Mouse (Mus musculus) embryo, embryonic 11.5 days (tissue): Measurements from ENCODE around the gene Dct.

ENCODE experiments used
- DNase-seq: peaks from one replicate; pipeline ENCODE4 v3.0.0-alpha.2; 2012; ENCODE audit warnings: low read depth, low spot score

The Dct gene

GRCm38 (mm10) chr14:118042963-118043362, 9.1 kb downstream of the Dct start:
- no peak for DNase-seq

- no peak for DNase-seq
Measured at GRCm38 (mm10) chr14:118042066-118042762, 9.8 kb downstream of the Dct start.

GRCm38 (mm10) chr14:118040550-118041250, 11.3 kb downstream of the Dct start:
- DNase-seq: no peak

DNA sequence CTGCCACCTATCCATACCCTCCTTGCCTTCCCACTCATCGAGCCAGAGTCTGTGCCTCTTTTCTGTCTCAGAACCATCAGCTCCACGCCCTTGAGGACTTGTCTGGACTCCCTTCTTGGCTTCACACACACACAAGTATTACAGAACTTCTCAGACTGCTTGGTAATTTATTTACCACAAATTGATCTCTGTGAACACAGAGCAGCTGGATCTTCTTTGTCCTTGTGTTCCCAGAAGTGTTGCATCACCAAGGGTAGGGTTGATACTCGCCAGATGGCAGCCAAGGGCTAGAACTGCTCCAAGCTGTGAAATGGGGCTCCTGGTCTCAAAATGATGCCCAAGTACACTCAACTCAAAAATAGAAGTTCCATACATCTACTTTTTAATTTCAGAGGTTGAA, 13.0 kb downstream of the Dct start:
- no peak for DNase-seq

- DNase-seq: no peak
Measured at GRCm38 (mm10) chr14:118027564-118027963, 24.5 kb downstream of the Dct start.

DNA sequence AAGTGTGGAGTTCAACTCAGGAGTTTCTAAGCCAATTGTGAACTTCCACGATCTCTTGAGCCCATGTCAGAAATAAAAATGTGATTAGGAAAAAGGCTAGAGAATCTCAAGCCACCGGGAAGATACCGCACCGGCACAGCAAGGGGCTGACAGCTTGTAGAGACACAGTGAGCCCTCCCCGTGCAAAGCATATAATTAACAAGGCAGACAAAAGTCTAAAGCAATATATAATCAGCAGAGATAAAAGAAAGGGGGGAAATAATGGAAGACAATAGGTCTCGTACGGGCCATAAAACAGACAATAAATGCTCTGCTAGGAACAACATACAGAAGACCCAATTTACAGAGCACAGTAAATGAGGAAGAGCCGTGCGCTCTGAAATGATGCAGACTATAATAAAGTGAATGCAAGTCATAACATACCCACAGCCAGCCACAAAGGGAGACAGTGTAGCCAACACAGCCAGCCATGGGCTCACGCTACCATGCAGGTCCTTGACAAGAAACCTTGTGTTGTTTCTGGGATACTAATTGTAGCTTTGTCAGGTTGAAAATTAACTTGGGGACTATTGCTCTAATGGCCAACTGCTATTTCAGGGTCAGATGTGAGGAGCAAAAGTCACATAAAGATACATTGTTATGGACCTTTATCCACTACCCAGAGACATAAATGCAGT, 30.0 kb downstream of the Dct start:
- DNase-seq: no peak

GRCm38 (mm10) chr14:118019314-118019713, 32.7 kb downstream of the Dct start:
- DNase-seq: no peak

DNA sequence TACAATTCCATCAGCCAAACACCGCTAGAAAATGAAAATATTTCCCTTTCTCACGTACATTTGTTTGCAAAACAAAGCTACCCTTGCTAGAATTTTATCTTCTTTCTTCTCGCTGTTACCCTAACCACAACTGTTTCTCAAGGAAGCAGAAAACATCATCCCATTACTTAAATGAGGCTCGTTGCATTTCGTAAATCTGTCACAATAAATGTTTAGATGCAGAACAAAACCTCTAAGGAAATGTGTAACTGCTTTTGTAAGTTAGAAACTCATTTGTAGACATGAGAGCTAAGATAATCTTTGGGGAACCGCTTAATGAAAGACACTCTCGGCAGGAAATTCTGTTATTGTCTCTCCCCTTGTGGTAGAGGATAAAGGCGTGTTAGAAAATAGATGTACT, 38.8 kb downstream of the Dct start:
- no peak for DNase-seq

DNA sequence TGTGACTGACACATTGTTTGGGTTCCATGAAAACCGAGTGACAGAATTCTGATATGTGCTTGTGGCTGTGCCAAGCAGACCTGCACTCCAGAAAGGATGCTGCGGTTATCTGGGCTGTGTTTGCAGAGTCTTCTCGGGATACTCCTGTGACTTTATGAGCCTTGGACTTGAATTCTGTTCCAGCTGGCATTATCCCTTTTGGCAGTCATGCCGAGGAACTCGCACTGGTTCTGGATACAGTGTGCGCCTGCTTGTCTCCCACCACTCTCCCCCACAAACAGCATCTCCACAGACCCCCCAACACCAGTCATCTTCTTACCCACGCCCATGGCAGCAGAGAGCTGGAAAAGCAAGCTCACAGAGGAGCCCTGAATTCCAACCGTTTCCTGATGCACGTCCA, 42.5 kb downstream of the Dct start:
- DNase-seq: no peak

- DNase-seq: peak; percentile 32
Measured at GRCm38 (mm10) chr14:118005697-118006096, 46.3 kb downstream of the Dct start.

DNA sequence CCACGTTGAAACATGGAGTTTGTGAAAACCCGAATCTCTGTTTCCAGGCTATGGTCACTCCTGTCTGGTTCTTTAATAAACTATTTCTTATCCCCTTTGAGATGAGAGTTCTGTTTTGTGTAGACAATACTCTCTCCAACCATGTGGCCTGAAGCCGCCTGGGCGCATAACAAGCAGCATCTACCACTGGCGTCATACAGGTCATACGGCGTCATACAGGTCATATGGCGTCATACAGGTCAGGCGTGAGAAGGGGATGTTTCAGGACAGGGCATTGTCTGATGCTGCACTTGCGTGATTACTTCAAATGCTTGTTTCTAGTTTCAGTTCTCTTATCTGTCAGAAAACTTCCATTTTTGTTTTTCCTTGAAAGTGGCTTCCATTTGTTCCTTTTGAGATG, 47.6 kb downstream of the Dct start:
- no peak for DNase-seq

DNA sequence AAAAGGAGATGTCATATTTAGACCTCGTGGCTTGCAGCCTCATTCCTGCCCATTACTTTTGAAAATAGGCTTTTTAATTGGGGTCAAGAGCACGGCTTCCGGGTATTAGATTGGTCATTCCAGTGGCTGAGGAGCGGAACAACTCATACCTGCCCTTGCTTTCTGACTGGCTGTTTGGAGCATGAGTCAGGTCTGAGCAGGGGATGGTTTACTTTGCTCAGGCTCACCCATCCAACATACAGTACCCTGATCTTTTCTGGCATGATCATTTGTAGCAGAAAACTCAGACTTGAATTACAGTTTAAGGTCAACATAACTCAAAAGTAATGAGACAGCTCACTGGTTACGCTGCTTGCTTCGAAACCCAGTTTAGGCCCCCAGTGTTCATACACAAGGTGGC, 58.2 kb downstream of the Dct start:
- DNase-seq: no peak

GRCm38 (mm10) chr14:117992600-117993256, 59.3 kb downstream of the Dct start:
- no peak for DNase-seq

DNA sequence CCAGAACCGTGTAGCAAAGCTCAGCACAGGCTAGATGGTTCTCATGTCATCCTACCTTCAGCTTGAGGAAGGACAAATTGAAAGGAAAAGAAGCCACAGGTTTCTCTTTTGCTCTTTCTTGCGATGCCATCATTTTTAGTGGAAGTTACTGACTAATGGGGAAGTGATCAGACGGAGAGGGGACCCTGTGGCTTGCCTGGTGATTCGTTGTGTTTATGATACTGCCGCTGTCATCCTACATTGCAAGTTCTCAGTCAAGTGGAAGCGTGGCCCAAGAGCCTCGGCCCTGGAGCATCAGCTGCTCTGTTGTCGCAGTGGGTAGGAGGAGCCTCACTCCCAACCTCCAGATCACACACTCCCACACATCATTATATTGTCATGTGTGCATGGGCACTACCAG, 61.8 kb downstream of the Dct start:
- DNase-seq: no peak

DNA sequence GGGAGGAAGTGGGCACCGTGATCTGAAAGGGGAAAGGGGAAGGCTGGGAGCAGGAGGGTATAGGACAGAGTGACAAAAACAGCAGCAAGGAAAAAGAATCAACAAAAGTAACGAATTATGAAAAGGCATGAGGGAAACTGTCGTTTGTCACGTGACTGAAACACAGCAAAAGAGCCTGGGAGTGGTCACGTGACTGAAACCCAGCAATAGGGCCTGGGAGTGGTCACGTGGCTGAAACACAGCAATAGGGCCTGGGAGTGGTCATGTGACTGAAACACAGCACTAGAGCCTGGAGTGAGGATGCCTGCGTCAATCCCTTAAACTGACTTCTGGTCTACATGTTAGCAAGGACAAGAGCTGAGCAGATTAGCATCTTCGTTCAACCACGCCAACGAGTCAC, 63.6 kb downstream of the Dct start:
- no peak for DNase-seq

DNA sequence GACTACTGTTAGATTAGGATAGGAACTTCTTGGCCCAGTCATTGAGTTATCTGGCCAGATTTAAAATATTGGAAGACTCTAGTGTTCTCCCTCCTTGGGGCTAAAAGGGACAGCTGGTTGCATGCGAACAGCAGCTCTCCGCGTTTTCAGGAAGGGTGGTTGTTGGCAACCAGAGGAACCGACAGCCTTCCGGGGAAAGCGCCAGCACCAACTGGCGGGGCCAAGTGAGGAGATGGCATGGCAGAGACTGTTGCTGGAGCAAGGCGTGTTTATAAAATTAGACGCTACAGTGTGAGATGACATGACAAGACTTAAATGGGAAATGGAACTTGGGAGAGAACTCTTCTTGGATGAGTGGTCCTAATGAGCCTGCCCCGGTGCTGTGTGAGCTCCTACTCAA, 70.5 kb downstream of the Dct start:
- no peak for DNase-seq

GRCm38 (mm10) chr14:117972576-117972975, 79.5 kb downstream of the Dct start:
- no peak for DNase-seq
